Mouse (Mus musculus): Measurements from ENCODE around the gene Mau2. TPM values are rescaled to one million over a fixed set of nuclear protein-coding genes. Genes with fewer than 3 reads are reported as not detected.

Gene Mau2
- polyA plus RNA-seq (2015; fragmentation: Nextera tagmentation; extraction: Ambion mirVana), result 44.7 and 47.9 TPM in 2 replicates

DNA sequence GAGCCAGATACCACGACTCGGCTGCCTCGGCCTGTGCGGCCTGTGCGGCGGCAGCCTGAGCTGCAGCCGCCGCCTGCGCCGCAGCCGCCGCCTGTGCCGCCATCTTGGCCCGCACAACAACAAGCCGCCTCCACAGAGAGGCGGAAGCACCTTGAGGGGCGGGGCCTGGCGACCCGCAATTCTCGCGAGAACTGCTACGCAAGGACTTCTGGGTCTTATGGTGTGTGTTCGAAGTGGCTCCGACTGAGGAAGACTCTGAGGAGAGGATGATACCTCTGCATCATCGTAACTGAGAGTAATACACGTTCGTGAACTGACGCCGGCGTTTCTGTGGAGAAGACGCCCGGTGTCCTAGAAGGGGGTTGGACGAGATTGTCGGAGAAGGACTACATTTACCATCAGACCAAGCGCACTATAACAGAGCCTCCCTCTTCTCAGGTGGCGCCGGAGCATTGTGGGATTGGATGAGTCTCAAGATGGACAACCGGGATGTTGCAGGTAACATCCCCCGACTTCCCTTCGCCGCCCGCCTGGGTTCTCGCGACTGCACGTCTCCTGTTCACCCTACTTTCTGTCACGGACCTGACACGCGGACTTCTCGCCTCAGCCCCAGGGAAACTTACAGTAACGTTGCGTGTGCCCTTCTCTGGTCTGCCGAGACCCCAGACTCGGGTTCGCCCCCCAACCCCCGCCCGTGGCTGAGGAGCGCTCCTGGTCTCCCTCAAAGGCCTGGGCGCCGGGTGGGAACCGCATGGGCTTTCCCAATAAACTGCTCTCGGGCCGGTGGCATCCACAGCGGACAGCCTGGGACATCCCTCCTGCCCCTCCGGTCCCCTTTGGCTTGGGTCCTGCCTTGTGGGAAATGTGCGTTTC lies at the start of gene Mau2, which contains the start of gene Sugp1:
Gene Mau2, minus strand, starts transcription at position 152 of the 873 bp plus-strand sequence.
Gene Sugp1, plus strand, starts transcription at position 231 of the 873 bp plus-strand sequence.
- peak within 1 kb of the TSS; percentile 94 for H3K9ac ChIP-seq
- WGBS, result under 1% methylated on average over 65 of the region's 65 CpGs
- no peaks in the 10 kb centered on the region for H3K27me3 ChIP-seq (replicated peaks)
- H3K9me3 ChIP-seq, result no peaks in the 10 kb centered on the region
- H3K36me3 ChIP-seq, result no peaks in the 10 kb centered on the region
- H3K4me2 ChIP-seq, result peak within 1 kb of the TSS; percentile 81
- ATAC-seq (ENCODE audit: insufficient read depth, low FRiP score, low read depth), result peak; percentile 95
- peak within 1 kb of the TSS; percentile 67 for H3K27ac ChIP-seq
- H3K4me1 ChIP-seq, result peaks cover 17% of the 10 kb centered on the region
- H3K4me3 ChIP-seq (replicated peaks), result peak within 1 kb of the TSS; percentile 94

- no peak overlapping the region for H3K9ac ChIP-seq
- no peaks in the 10 kb centered on the region for H3K36me3 ChIP-seq
- no peak overlapping the region for H3K4me3 ChIP-seq (replicated peaks)
- no peak for ATAC-seq (ENCODE audit: insufficient read depth, low FRiP score, low read depth)
- 60% methylated on average over 9 of the region's 9 CpGs for WGBS
- H3K27ac ChIP-seq, result no peak overlapping the region
- H3K4me2 ChIP-seq, result no peak overlapping the region
- peaks cover 9% of the 10 kb centered on the region for H3K4me1 ChIP-seq
- no peaks in the 10 kb centered on the region for H3K9me3 ChIP-seq
- H3K27me3 ChIP-seq (replicated peaks), result peaks cover 73% of the 10 kb centered on the region
These were observed 46.9 kb upstream of the Mau2 start for GRCm38 (mm10) chr8:70089296-70089960.

DNA sequence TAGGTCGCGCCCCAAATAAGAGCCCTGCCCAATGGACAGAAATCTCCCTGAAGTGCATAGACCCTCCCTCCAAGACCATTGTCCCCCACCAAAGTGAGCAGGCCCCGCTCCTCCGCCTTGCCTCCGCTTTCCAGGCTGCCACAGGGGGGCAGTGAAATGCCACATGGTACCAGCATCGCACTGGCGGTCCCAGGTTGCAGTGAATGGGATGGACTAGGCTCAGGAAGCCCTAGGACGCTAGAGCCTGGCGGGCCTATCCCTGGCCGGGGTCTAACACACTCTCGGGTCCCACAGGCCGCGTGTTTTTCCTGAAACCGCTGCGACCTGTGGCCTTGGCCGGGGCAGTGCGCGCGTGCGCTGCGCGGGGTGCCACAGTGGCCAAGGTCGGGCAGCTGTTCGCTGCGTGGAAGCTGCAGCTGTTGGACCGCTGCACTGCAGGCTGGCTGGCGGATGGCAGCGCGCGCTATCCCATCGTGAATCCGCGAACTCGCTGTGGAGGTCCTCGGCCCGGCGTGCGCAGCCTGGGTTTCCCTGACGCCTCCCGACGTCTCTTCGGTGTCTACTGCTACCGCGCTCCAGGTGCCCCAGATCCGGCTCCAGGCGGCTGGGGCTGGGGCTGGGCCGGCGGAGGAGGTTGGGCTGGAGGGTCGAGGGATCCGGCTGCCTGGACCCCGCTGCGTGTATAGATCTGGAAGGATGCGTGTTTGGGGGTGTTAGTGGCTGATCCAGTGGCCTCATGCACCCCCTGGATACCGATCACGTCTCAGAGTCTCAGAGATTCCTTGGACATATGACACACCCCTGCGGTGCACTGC lies 45.5 kb upstream of the Mau2 start:
- Histone ChIP-seq H3K4me2 (peak overlapping the region; percentile 54), H3K27me3 (replicated peaks) (peaks cover 87% of the 10 kb centered on the region), H3K4me3 (replicated peaks) (peak overlapping the region; percentile 30), H3K9ac (no peak overlapping the region), H3K27ac (no peak overlapping the region), H3K36me3 (no peaks in the 10 kb centered on the region), H3K9me3 (no peaks in the 10 kb centered on the region), H3K4me1 (peaks cover 21% of the 10 kb centered on the region)
- peak; percentile 40; the same call in 1 of the 2 replicates for ATAC-seq (ENCODE audit: insufficient read depth, low FRiP score, low read depth)
- 4% methylated on average over 56 of the region's 56 CpGs for WGBS

GRCm38 (mm10) chr8:70087237-70087636 lies 44.7 kb upstream of the Mau2 start:
- Histone ChIP-seq H3K9me3 (no peaks in the 10 kb centered on the region), H3K4me3 (replicated peaks) (no peak overlapping the region), H3K27me3 (replicated peaks) (peaks cover 95% of the 10 kb centered on the region), H3K4me2 (no peak overlapping the region), H3K27ac (no peak overlapping the region), H3K9ac (no peak overlapping the region), H3K36me3 (no peaks in the 10 kb centered on the region), H3K4me1 (peaks cover 21% of the 10 kb centered on the region)
- no peak for ATAC-seq (ENCODE audit: insufficient read depth, low FRiP score, low read depth)
- 5% methylated on average over 7 of the region's 7 CpGs for WGBS

DNA sequence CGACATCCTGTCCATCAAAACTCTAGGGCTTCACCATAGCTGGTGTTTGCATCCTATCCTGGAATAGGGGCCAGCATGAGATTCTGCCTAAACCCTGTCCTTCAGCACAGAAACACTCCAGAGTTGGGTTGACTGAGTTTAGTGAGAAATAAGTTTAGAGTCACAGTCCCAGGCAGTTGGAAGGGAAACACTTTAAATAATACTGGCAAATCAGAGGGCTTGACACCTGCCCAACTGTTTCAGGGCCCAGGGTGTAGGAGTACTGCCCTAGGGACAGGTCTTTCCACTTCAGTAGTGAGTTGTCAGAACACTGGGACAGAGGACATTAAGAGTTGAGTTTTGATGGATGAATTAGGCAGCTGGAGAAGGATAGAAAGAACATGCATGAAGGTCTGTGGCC lies 43.6 kb upstream of the Mau2 start:
- Histone ChIP-seq H3K36me3 (no peaks in the 10 kb centered on the region), H3K9ac (no peak overlapping the region), H3K4me1 (peaks cover 21% of the 10 kb centered on the region), H3K4me3 (replicated peaks) (no peak overlapping the region), H3K4me2 (no peak overlapping the region), H3K27ac (no peak overlapping the region), H3K27me3 (replicated peaks) (peaks cover 92% of the 10 kb centered on the region), H3K9me3 (no peaks in the 10 kb centered on the region)
- WGBS, result 39% methylated on average over 1 of the region's 1 CpGs
- no peak for ATAC-seq (ENCODE audit: insufficient read depth, low FRiP score, low read depth)

DNA sequence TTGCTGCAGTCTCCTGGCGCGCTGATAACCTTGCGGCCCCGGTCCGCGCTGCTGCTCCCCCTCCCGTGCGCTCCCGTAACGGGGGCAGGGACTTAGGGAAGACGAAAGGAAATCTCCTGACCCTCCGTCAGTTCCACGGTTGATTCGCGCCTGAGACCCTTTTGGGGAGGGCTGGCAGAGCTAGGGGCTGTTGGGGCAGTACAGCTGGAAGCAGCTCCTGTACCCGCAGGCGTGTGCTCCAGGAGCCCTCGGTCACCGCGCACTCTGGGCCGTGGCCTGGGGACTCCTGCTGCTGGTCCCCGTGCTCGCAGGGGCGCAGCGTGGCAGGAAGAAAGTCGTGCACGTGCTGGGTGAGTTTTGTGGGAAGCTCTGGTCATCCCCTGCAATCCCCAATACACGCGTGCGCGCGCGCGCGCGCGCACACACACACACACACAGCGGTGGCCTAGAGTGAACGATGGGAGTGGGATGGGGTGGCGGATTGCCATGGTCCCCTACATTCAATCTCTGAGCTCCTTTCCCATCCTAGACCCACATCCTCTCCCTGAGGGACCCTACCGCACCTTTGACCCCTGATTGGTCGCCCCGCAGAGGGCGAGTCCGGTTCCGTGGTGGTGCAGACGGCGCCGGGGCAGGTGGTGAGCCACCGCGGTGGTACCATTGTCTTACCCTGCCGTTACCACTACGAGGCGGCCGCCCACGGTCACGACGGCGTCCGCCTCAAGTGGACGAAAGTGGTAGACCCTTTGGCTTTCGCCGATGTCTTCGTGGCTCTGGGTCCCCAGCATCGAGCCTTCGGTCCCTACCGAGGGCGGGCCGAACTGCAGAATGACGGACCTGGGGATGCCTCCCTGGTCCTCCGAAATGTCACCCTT lies 41.9 kb upstream of the Mau2 start:
- no peak overlapping the region for H3K27ac ChIP-seq
- peaks cover 21% of the 10 kb centered on the region for H3K4me1 ChIP-seq
- no peaks in the 10 kb centered on the region for H3K9me3 ChIP-seq
- 3% methylated on average over 71 of the region's 71 CpGs for WGBS
- H3K4me2 ChIP-seq, result peak overlapping the region; percentile 71
- H3K9ac ChIP-seq, result no peak overlapping the region
- ATAC-seq (ENCODE audit: insufficient read depth, low FRiP score, low read depth), result no peak
- peak overlapping the region; percentile 35 for H3K4me3 ChIP-seq (replicated peaks)
- no peaks in the 10 kb centered on the region for H3K36me3 ChIP-seq
- peaks cover 75% of the 10 kb centered on the region for H3K27me3 ChIP-seq (replicated peaks)

GRCm38 (mm10) chr8:70083285-70083684 lies 40.8 kb upstream of the Mau2 start, which contains the start of gene Hapln4:
TSS of gene Hapln4 (plus strand) at chr8:70083457.
- H3K27me3 ChIP-seq (replicated peaks), result peaks cover 64% of the 10 kb centered on the region
- peak within 1 kb of the TSS; percentile 71 for H3K4me2 ChIP-seq
- no peaks in the 10 kb centered on the region for H3K9me3 ChIP-seq
- no peak within 1 kb of the TSS for H3K9ac ChIP-seq
- H3K36me3 ChIP-seq, result no peaks in the 10 kb centered on the region
- H3K4me3 ChIP-seq (replicated peaks), result peak within 1 kb of the TSS; percentile 35
- ATAC-seq (ENCODE audit: insufficient read depth, low FRiP score, low read depth), result no peak
- peaks cover 20% of the 10 kb centered on the region for H3K4me1 ChIP-seq
- no peak within 1 kb of the TSS for H3K27ac ChIP-seq
- 2% methylated on average over 26 of the region's 26 CpGs for WGBS

- Histone ChIP-seq H3K9ac (no peak overlapping the region), H3K4me3 (replicated peaks) (no peak overlapping the region), H3K27ac (no peak overlapping the region), H3K36me3 (no peaks in the 10 kb centered on the region), H3K9me3 (no peaks in the 10 kb centered on the region), H3K4me1 (peaks cover 16% of the 10 kb centered on the region), H3K4me2 (no peak overlapping the region), H3K27me3 (replicated peaks) (peaks cover 51% of the 10 kb centered on the region)
- 81% methylated on average over 2 of the region's 2 CpGs for WGBS
- no peak for ATAC-seq (ENCODE audit: insufficient read depth, low FRiP score, low read depth)
These were observed 39.4 kb upstream of the Mau2 start for GRCm38 (mm10) chr8:70081976-70082375.

- Histone ChIP-seq H3K4me3 (replicated peaks) (no peak overlapping the region), H3K36me3 (peaks cover 10% of the 10 kb centered on the region; the same call in 1 of the 2 replicates), H3K9ac (no peak overlapping the region), H3K27me3 (replicated peaks) (no peaks in the 10 kb centered on the region), H3K4me2 (no peak overlapping the region), H3K27ac (no peak overlapping the region), H3K4me1 (peaks cover 10% of the 10 kb centered on the region; the same call in 1 of the 2 replicates), H3K9me3 (no peaks in the 10 kb centered on the region)
- WGBS, result 55% methylated on average over 1 of the region's 1 CpGs
- ATAC-seq (ENCODE audit: insufficient read depth, low FRiP score, low read depth), result no peak
These were observed 31.1 kb upstream of the Mau2 start for GRCm38 (mm10) chr8:70073682-70074081.

DNA sequence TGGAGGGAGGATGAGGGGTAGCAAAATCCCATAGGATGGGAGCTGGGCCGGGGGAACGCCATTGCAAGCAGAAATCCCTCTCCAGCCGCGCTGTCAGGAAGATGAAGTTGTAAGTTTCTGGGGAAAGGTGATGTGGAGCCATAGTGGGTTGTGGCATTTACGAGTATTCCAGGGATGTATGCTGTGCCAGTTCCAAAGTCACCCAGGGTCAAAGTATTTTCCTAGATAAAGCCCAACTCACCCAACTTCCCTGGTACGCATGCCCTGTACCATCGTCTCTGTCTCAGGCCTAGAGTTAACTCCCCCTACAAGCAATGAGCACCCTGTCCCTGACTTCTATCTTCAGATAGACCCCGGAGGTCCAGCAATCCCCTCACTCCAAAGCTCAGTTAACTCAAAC lies 30.6 kb upstream of the Mau2 start:
- no peak overlapping the region for H3K27ac ChIP-seq
- H3K9ac ChIP-seq, result no peak overlapping the region
- H3K4me2 ChIP-seq, result peak overlapping the region; percentile 59
- H3K4me1 ChIP-seq, result peaks cover 10% of the 10 kb centered on the region; the same call in 1 of the 2 replicates
- 54% methylated on average over 8 of the region's 8 CpGs for WGBS
- H3K4me3 ChIP-seq (replicated peaks), result peak overlapping the region; percentile 20; the same call in 1 of the 2 replicates
- no peak for ATAC-seq (ENCODE audit: insufficient read depth, low FRiP score, low read depth)
- no peaks in the 10 kb centered on the region for H3K27me3 ChIP-seq (replicated peaks)
- H3K36me3 ChIP-seq, result peaks cover 14% of the 10 kb centered on the region; the same call in 1 of the 2 replicates
- H3K9me3 ChIP-seq, result no peaks in the 10 kb centered on the region
